In the genomic region with DNA sequence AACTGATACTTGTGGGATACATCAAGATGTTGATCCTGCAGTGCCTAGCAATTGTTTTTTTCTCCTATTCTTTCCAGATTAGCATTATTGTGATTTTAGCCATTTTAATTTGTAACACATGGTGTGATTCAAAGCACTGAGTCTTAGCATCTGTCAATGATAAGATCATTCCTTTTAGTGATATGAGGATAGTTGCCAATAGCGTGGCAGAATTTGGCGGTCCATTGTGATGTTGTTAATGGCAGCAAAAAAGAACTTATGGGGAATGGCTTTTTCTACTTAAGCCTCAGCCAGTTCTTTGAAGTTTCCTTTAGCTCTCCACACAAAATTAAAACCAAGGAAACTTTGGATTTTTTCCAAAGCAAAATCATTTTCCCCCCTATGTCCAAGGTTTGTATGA, we compare ENCODE assay signal across 17 mouse cellular contexts.
"Had no signal": no experiment of that assay in that cellular context is flagged by ENCODE, and none has a peak within 500 bp of the region (broad histone marks: within the 10 kb centered on the region; RNA-seq: fewer than 3 reads in every experiment).

No protein-coding gene starts in this region.

- H3K4me3 ChIP-seq: lung, embryonic 15.5 days; megakaryocyte, embryonic 14.5 days; midbrain, embryonic 13.5 days; midbrain, embryonic 15.5 days; neural tube, embryonic 12.5 days; stomach, embryonic 15.5 days had no signal

- H3K9me3 ChIP-seq: lung, embryonic 15.5 days; megakaryocyte, embryonic 14.5 days; midbrain, embryonic 13.5 days; midbrain, embryonic 15.5 days; neural tube, embryonic 12.5 days; stomach, embryonic 15.5 days had no signal

- H3K36me3 ChIP-seq: lung, embryonic 15.5 days; midbrain, embryonic 13.5 days; midbrain, embryonic 15.5 days; neural tube, embryonic 12.5 days; stomach, embryonic 15.5 days had no signal

- DNase-seq: lung, adult 2 months; lung, postnatal 14 days; lung, postnatal 36 days; right cerebral cortex, postnatal 14 days; thymus, adult 2 months; thymus, postnatal 25 days; thymus, postnatal 4 days had no signal

- H3K9ac ChIP-seq: lung, embryonic 15.5 days; midbrain, embryonic 13.5 days; midbrain, embryonic 15.5 days; neural tube, embryonic 12.5 days; stomach, embryonic 15.5 days had no signal

- H3K4me2 ChIP-seq: lung, embryonic 15.5 days; midbrain, embryonic 11.5 days; midbrain, embryonic 13.5 days; midbrain, embryonic 15.5 days; neural tube, embryonic 12.5 days; stomach, embryonic 15.5 days had no signal

- H3K27ac ChIP-seq: lung, embryonic 15.5 days; macrophage; midbrain, embryonic 13.5 days; midbrain, embryonic 15.5 days; neural tube, embryonic 12.5 days; stomach, embryonic 15.5 days; stomach, postnatal 0 days had no signal

- H3K27me3 ChIP-seq: lung, embryonic 15.5 days; neural tube, embryonic 12.5 days; stomach, embryonic 15.5 days had no signal

- ATAC-seq: lung, postnatal 0 days had no signal

- H3K4me1 ChIP-seq: midbrain, embryonic 13.5 days; midbrain, embryonic 15.5 days; neural tube, embryonic 12.5 days; stomach, embryonic 15.5 days had no signal
